Mouse (Mus musculus) bone marrow macrophage, adult 2 months (primary cell): ENCODE data around the gene Tspan12.

Experiments used
- CTCF ChIP-seq: IDR thresholded peaks from 2 replicates; pipeline ENCODE4 v1.5.1; 2012; ENCODE audit warnings: low read depth, mild to moderate bottlenecking, low read length, moderate library complexity
- POLR2A ChIP-seq: IDR thresholded peaks from 2 replicates; pipeline ENCODE4 v1.6.1; 2012; ENCODE audit warnings: mild to moderate bottlenecking, low read depth, low read length, borderline replicate concordance

GRCm38 (mm10) chr6:21795410-21795809, 56.9 kb downstream of the Tspan12 start:
- TF ChIP-seq POLR2A (no peak), CTCF (no peak)
